Mouse (Mus musculus): ENCODE data around the gene Hist1h4m. TPM values are rescaled to one million over a fixed set of nuclear protein-coding genes. Genes with fewer than 3 reads are reported as not detected.
"Not testable (repeated sequence)": the region's sequence is repeated elsewhere in the genome, so short reads cannot be mapped to it uniquely, and the experiment has no call there.

The Hist1h4m gene
- polyA plus RNA-seq, 1 experiment, result 43.3 TPM

DNA sequence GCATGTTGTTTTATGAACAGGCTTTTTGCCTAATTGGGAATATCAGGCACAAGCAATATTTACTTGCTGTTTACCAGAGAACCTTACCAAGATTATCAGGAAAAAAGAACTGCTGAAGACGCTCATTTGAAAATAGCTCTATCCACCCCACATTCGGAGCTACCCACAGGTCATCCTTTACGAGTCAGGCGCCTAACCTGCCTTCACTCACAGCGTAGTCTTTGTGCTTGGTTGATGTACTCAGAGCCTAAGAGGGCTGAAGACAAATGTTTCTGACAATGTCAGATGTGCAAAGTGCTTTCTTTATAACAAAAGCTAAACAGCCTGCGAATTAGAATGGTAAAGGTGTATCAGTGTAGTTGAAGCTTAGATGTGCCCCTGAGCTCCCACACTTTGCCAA, 27.2 kb upstream of the Hist1h4m start:
- H3K36me3 ChIP-seq (ENCODE audit: control insufficient read depth), result peaks cover 8% of the 10 kb centered on the region
- peaks cover 76% of the 10 kb centered on the region for H3K4me1 ChIP-seq (ENCODE audit: control insufficient read depth)
- H3K4me3 ChIP-seq (replicated peaks), result peak overlapping the region; percentile 63
- H3K9me3 ChIP-seq (ENCODE audit: control insufficient read depth, low read length), result peaks cover 2% of the 10 kb centered on the region; the same call in 1 of the 2 replicates
- no peak for TF ChIP-seq TAL1 (IDR thresholded peaks at IDR 0.05; ENCODE audit: low read length)
- no peak for TF ChIP-seq GATA1 (IDR thresholded peaks at IDR 0.05; ENCODE audit: low read length)
- H3K27me3 ChIP-seq (ENCODE audit: control insufficient read depth), result no peaks in the 10 kb centered on the region

GRCm38 (mm10) chr13:21786189-21786898, 25.2 kb upstream of the Hist1h4m start:
- H3K27me3 ChIP-seq (ENCODE audit: control insufficient read depth), result peaks cover 11% of the 10 kb centered on the region
- H3K4me1 ChIP-seq (ENCODE audit: control insufficient read depth), result peaks cover 72% of the 10 kb centered on the region
- TF ChIP-seq GATA1 (IDR thresholded peaks at IDR 0.05; ENCODE audit: low read length) (no peak), TAL1 (IDR thresholded peaks at IDR 0.05; ENCODE audit: low read length) (no peak)
- H3K9me3 ChIP-seq (ENCODE audit: control insufficient read depth, low read length), result no peaks in the 10 kb centered on the region
- peak overlapping the region; percentile 67 for H3K4me3 ChIP-seq (replicated peaks)
- no peaks in the 10 kb centered on the region for H3K36me3 ChIP-seq (ENCODE audit: control insufficient read depth)

- not testable (repeated sequence) for H3K9me3 ChIP-seq (ENCODE audit: control insufficient read depth, low read length); H3K36me3 ChIP-seq (ENCODE audit: control insufficient read depth)
- peaks cover 68% of the 10 kb centered on the region for H3K4me1 ChIP-seq (ENCODE audit: control insufficient read depth)
- peaks cover 11% of the 10 kb centered on the region for H3K27me3 ChIP-seq (ENCODE audit: control insufficient read depth)
- H3K4me3 ChIP-seq (replicated peaks), result peak within 1 kb of the TSS; percentile 67
Observed at GRCm38 (mm10) chr13:21786899-21787629, 24.5 kb upstream of the Hist1h4m start, which contains the start of the genes Hist1h2an and Hist1h2bp. Gene Hist1h2an (minus strand): TSS chr13:21787218. Gene Hist1h2bp (plus strand): TSS chr13:21787461.

- Histone ChIP-seq H3K4me1 (ENCODE audit: control insufficient read depth) (peaks cover 59% of the 10 kb centered on the region), H3K36me3 (ENCODE audit: control insufficient read depth) (no peaks in the 10 kb centered on the region), H3K9me3 (ENCODE audit: control insufficient read depth, low read length) (no peaks in the 10 kb centered on the region), H3K27me3 (ENCODE audit: control insufficient read depth) (peaks cover 11% of the 10 kb centered on the region), H3K4me3 (replicated peaks) (peak overlapping the region; percentile 67)
- TF ChIP-seq TAL1 (IDR thresholded peaks at IDR 0.05; ENCODE audit: low read length) (no peak), GATA1 (IDR thresholded peaks at IDR 0.05; ENCODE audit: low read length) (no peak)
Observed at GRCm38 (mm10) chr13:21787760-21788593, 23.6 kb upstream of the Hist1h4m start.

DNA sequence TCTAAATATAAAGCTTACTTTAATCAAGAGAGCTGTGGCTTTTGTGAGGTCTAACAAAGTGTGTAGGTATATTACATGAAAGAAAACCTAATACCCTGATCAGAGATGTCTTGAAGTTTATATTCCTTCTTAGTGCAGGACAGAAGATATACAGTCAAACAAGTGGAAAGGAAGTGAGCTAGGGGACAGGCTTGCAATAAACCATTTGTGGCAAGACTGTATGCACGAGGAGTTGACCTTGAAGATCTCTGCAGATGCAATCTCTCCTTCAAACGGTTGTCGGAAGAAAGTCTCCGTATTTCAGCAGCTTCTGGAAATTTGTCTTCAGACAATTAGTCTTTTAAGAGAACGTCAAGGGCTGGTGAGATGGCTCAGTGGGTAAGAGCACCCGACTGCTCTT, 21.6 kb upstream of the Hist1h4m start:
- peaks cover 11% of the 10 kb centered on the region for H3K27me3 ChIP-seq (ENCODE audit: control insufficient read depth)
- peaks cover 46% of the 10 kb centered on the region for H3K4me1 ChIP-seq (ENCODE audit: control insufficient read depth)
- no peaks in the 10 kb centered on the region for H3K9me3 ChIP-seq (ENCODE audit: control insufficient read depth, low read length)
- TF ChIP-seq GATA1 (IDR thresholded peaks at IDR 0.05; ENCODE audit: low read length) (no peak), TAL1 (IDR thresholded peaks at IDR 0.05; ENCODE audit: low read length) (no peak)
- H3K4me3 ChIP-seq (replicated peaks), result peak overlapping the region; percentile 31
- no peaks in the 10 kb centered on the region for H3K36me3 ChIP-seq (ENCODE audit: control insufficient read depth)

DNA sequence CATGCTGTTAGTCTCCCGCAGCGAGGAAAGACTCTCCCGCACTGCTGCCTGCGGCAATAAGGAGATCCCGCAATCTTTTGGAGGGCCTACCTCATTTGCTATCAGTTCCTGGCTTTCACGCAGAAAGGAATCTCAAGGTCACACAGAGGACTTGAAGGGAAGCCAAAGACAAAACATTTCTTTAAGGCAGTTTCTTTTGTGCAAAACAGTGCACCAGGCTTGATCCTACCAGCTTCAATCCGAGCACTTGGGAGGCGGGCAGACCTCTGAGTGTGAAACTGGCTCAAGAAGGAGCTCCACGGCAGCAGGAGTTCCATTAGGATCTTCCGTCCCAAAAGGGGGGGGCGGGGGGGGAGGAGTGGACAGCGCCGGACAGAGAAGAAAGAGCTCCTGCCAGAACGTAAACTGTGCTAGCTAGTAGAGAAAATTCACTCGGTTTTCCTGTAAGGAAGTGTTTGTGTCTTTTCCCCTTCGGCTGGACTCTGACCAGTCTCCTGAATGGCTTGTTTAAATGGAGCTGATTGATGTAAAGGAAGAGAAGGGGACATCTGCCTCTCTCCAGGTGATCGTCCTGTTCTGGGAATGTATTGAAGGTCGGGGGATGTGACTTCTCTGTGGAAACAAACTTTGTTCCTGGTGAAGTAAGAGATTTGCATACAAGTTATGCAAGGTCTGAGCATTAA, 20.8 kb upstream of the Hist1h4m start:
- peak overlapping the region; percentile 42 for H3K4me3 ChIP-seq (replicated peaks)
- no peaks in the 10 kb centered on the region for H3K36me3 ChIP-seq (ENCODE audit: control insufficient read depth)
- peaks cover 11% of the 10 kb centered on the region for H3K27me3 ChIP-seq (ENCODE audit: control insufficient read depth)
- H3K4me1 ChIP-seq (ENCODE audit: control insufficient read depth), result peaks cover 38% of the 10 kb centered on the region
- no peak for TF ChIP-seq GATA1 (IDR thresholded peaks at IDR 0.05; ENCODE audit: low read length)
- TF ChIP-seq TAL1 (IDR thresholded peaks at IDR 0.05; ENCODE audit: low read length), result no peak
- no peaks in the 10 kb centered on the region for H3K9me3 ChIP-seq (ENCODE audit: control insufficient read depth, low read length)

DNA sequence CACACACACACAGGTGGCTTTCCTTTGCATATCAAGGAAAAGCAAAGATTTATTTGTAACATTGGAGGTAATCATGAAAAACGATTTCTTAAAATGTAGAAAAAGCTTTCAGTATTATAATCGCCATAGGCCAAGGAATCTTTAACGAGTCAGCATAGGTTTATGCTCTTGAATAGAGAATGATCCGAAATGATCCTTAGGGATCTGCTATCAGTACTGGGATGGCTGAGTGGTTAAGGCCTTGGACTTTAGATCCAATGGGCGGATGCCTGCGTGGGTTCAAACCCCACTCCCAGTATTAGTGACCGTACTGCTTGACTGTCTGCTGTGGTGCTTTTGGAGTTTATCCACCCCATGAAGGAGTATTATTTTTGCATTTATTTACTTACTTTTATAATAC, 16.0 kb upstream of the Hist1h4m start:
- H3K9me3 ChIP-seq (ENCODE audit: control insufficient read depth, low read length), result no peaks in the 10 kb centered on the region
- peaks cover 7% of the 10 kb centered on the region for H3K4me1 ChIP-seq (ENCODE audit: control insufficient read depth)
- H3K4me3 ChIP-seq (replicated peaks), result no peak overlapping the region
- H3K36me3 ChIP-seq (ENCODE audit: control insufficient read depth), result no peaks in the 10 kb centered on the region
- H3K27me3 ChIP-seq (ENCODE audit: control insufficient read depth), result peaks cover 5% of the 10 kb centered on the region
- TF ChIP-seq TAL1 (IDR thresholded peaks at IDR 0.05; ENCODE audit: low read length) (no peak), GATA1 (IDR thresholded peaks at IDR 0.05; ENCODE audit: low read length) (no peak)

- H3K4me3 ChIP-seq (replicated peaks); H3K27me3 ChIP-seq (ENCODE audit: control insufficient read depth); H3K36me3 ChIP-seq (ENCODE audit: control insufficient read depth); H3K9me3 ChIP-seq (ENCODE audit: control insufficient read depth, low read length); H3K4me1 ChIP-seq (ENCODE audit: control insufficient read depth): not testable (repeated sequence)
Observed at GRCm38 (mm10) chr13:21797163-21797562, 14.4 kb upstream of the Hist1h4m start.

DNA sequence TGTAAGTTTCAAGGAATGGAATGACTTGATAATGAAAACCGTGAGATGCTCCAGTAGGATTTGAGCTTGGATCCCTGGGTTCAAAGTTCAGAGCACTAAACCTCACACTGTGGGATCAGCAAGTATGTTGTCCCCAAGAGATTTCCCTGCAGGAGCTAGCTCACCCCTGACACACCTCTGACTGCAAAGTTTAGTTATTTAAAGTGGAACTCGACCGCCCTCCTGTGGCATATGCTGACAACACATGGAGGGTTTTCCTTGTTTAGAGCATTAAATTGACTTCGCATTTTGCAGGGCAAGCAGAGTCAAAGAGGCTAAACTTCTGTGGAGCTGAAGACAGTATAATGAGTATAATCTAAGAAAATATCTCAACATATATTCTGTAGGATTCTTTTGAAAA, 8.5 kb upstream of the Hist1h4m start:
- not testable (repeated sequence) for H3K4me3 ChIP-seq (replicated peaks); H3K36me3 ChIP-seq (ENCODE audit: control insufficient read depth); H3K27me3 ChIP-seq (ENCODE audit: control insufficient read depth); H3K4me1 ChIP-seq (ENCODE audit: control insufficient read depth); H3K9me3 ChIP-seq (ENCODE audit: control insufficient read depth, low read length)

GRCm38 (mm10) chr13:21810073-21810472, 1.5 kb upstream of the Hist1h4m start, which contains the start of the genes Hist1h2bq and Hist1h2ao:
Gene Hist1h2bq (minus strand): TSS chr13:21810197.
Gene Hist1h2ao (plus strand): TSS chr13:21810465.
- not testable (repeated sequence) for H3K27me3 ChIP-seq (ENCODE audit: control insufficient read depth); H3K4me1 ChIP-seq (ENCODE audit: control insufficient read depth); H3K9me3 ChIP-seq (ENCODE audit: control insufficient read depth, low read length); H3K36me3 ChIP-seq (ENCODE audit: control insufficient read depth); H3K4me3 ChIP-seq (replicated peaks)

DNA sequence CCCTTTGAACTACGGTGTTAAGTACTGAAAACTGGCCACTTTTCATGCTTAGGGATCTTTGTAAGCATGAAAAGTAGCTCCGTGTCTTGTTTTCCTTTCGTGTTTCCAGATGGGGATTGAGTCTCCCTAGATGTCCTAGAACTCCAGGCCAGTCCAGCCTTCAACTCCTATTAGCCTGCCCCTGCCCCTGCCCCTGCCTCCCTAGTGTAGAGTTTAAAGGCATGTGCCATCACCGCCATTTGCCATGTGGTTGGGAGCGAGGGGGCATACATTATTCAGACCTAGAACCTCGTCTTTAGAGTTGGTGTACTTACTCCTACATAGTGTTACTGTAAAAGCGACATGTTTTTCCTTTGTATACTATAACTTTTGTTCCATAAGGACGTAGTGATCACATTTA, 472 bp upstream of the Hist1h4m start:
- H3K36me3 ChIP-seq (ENCODE audit: control insufficient read depth); H3K4me3 ChIP-seq (replicated peaks); H3K9me3 ChIP-seq (ENCODE audit: control insufficient read depth, low read length); H3K27me3 ChIP-seq (ENCODE audit: control insufficient read depth); H3K4me1 ChIP-seq (ENCODE audit: control insufficient read depth): not testable (repeated sequence)

DNA sequence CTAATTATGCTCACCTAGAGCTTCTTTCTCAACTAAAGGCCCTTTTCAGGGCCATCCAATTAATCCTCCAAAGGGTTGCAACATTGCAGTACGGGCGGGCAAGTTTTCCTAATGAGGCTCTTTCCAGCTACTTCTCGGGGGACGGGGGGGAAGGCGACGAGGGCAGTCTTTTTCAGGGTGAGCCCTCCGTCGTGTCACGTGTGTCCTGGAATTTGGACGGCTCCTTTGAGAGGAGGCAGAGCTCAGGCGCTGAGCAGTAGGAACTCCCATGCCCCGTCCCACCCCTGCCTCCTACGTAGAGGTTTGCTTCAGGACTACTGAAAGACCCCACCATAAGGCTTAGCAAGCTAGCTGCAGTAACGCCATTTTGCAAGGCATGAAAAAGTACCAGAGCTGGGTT, 546 bp downstream of the Hist1h4m start:
- H3K9me3 ChIP-seq (ENCODE audit: control insufficient read depth, low read length); H3K36me3 ChIP-seq (ENCODE audit: control insufficient read depth): not testable (repeated sequence)
- H3K4me3 ChIP-seq (replicated peaks), result peak overlapping the region; percentile 57

More for the DNA sequence above, 546 bp downstream of the Hist1h4m start:
- H3K4me1 ChIP-seq (ENCODE audit: control insufficient read depth); H3K27me3 ChIP-seq (ENCODE audit: control insufficient read depth): not testable (repeated sequence)

Measured in erythroblast, embryonic 14.5 days (primary cell).